Mouse (Mus musculus) midbrain, embryonic 16.5 days (tissue): ENCODE data around the gene Best2. TPM values are rescaled to one million over a fixed set of nuclear protein-coding genes. Genes with fewer than 3 reads are reported as not detected.
A peak's percentile ranks its signal among the peaks of the same experiment; 100 is the strongest.

Source experiments
- ATAC-seq: fragments of 200-750 bp; cut with Nextera tagmentation; 2 replicates; pipeline ENCODE4 v1.8.0; 2017; ENCODE audit warnings: moderate TSS enrichment
- H3K27ac ChIP-seq: fragments of 300-500 bp; sonication (generic); 2 replicates; pipeline ENCODE4 v1.5.1; 2014; ENCODE audit warnings: mild to moderate bottlenecking, low read length, mixed read lengths
- H3K27me3 ChIP-seq: fragments of 300-500 bp; sonication (generic); 2 replicates; pipeline ENCODE4 v1.6.1; 2014; ENCODE audit warnings: low read depth, low read length, mixed read lengths; ENCODE audit not compliant: control insufficient read depth, insufficient read depth
- H3K36me3 ChIP-seq: fragments of 300-500 bp; sonication (generic); 2 replicates; pipeline ENCODE4 v1.6.1; 2014; ENCODE audit warnings: mild to moderate bottlenecking, low read length, moderate library complexity, mixed read lengths; ENCODE audit not compliant: control insufficient read depth, insufficient read depth
- H3K4me1 ChIP-seq: fragments of 300-500 bp; sonication (generic); 2 replicates; pipeline ENCODE4 v1.6.1; 2014; ENCODE audit warnings: mild to moderate bottlenecking, low read length, mixed read lengths; ENCODE audit not compliant: control insufficient read depth, insufficient read depth
- H3K4me2 ChIP-seq: fragments of 300-500 bp; sonication (generic); 2 replicates; pipeline ENCODE4 v1.6.1; 2014; ENCODE audit warnings: mild to moderate bottlenecking, low read length, mixed read lengths
- H3K4me3 ChIP-seq: fragments of 300-500 bp; sonication (generic); 2 replicates; pipeline ENCODE4 v1.5.1; 2014; ENCODE audit warnings: low read depth, mild to moderate bottlenecking, low read length, moderate library complexity, mixed read lengths
- H3K9ac ChIP-seq: fragments of 300-500 bp; sonication (generic); 2 replicates; pipeline ENCODE4 v1.6.1; 2014; ENCODE audit warnings: low read depth, low read length, mixed read lengths
- H3K9me3 ChIP-seq: fragments of 300-500 bp; sonication (generic); replicated peaks from 2 replicates; pipeline ENCODE4 v1.6.1; 2014; ENCODE audit warnings: mild to moderate bottlenecking, low read length, mixed read lengths; ENCODE audit not compliant: control insufficient read depth, poor library complexity, severe bottlenecking
- WGBS: fragments of 180-500 bp; shearing (Covaris S2); extraction: QIAGEN DNeasy Blood & Tissue Kit; methylation state at CpG from one replicate; pipeline ENCODE4 v1.1.7; 2014; 5-methylcytosine and 5-hydroxymethylcytosine counted together
- polyA plus RNA-seq: library from polyadenylated mRNA; unstranded; fragments of >200 nt; fragmentation: Nextera tagmentation; extraction: Ambion mirVana; gene quantifications from 2 replicates; pipeline ENCODE4 v1.2.1, GENCODE M21; 2015

The Best2 gene
- polyA plus RNA-seq, 1 experiment from 2014 or later: not detected

DNA sequence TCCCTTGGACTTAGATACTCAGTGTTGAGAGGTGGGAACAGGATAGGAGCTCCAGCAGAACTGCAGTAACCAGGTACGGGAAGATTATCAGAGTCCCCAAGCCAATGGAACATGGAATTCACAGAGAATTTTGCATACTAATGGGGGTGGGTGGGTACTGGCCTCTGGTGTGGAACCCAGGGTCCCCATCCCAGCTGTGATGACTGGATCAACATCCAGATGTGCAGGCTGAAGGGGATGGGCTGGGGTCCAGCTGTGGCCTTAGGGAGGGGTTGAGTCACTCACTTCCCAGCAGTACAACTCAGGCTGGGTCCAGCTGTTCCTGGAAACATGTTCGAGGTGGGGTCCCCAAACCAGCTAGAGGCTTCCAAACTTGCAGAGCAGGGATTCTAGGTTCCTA is 26.4 kb downstream of the Best2 start:
- WGBS: 70% methylated on average over 2 of the region's 2 CpGs
- no peak overlapping the region for H3K4me2 ChIP-seq
- no peak overlapping the region for H3K27ac ChIP-seq
- H3K9me3 ChIP-seq: no peaks in the 10 kb centered on the region
- H3K4me1 ChIP-seq: peaks cover 29% of the 10 kb centered on the region
- no peak for ATAC-seq
- peaks cover 4% of the 10 kb centered on the region; the same call in 1 of the 2 replicates for H3K27me3 ChIP-seq
- no peaks in the 10 kb centered on the region for H3K36me3 ChIP-seq
- H3K9ac ChIP-seq: no peak overlapping the region
- H3K4me3 ChIP-seq: no peak overlapping the region

DNA sequence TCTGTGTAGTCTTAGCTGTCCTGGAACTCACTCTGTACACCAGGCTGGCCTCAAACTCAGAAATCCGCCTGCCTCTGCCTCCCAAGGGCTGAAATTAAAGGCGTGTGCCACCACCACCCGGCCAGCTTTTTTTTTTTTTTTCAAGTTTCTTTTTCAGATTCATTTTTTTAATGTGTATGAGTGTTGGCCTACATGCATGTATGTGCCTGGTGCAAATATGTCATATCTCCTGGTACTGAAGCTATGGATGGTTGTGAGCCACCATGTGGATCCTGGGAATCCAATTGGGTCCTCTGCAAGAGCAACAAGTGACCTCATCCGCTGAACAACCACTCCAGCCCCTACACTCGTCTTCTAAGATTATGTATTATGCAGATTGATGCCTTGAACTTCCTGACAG is 26.9 kb downstream of the Best2 start:
- H3K27ac ChIP-seq: no peak overlapping the region
- H3K4me1 ChIP-seq: peaks cover 29% of the 10 kb centered on the region
- no peak overlapping the region for H3K4me3 ChIP-seq
- ATAC-seq: no peak
- whole genome bisulfite sequencing: 86% methylated on average over 5 of the region's 5 CpGs
- H3K4me2 ChIP-seq: no peak overlapping the region
- H3K9ac ChIP-seq: no peak overlapping the region
- peaks cover 4% of the 10 kb centered on the region; the same call in 1 of the 2 replicates for H3K27me3 ChIP-seq
- no peaks in the 10 kb centered on the region for H3K36me3 ChIP-seq
- H3K9me3 ChIP-seq: no peaks in the 10 kb centered on the region

DNA sequence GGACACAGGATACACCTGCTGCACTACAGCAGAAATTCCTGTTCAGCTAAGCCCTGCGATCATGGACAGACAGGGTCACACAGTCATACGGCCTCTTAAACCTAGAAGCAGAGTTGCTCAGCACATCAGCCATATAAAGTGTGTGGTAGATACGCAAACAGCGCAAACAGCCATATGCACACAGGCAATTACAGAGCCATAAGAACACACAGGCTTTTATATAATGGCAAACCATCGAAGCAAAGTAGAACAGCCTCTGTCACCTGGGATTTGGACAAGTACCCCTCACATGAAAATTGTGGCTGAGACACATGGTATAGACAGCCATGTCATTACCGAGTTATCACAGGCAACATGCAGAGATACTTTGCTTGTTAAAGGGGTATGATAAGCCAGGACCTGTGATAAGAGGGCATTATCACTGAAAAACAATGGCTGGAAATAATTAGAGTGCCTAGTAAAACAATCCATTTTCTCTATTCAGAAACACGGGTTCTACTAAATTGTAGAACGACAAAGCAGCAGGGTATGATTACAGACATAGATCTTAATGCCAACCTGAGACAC is 27.9 kb downstream of the Best2 start:
- 37% methylated on average over 8 of the region's 8 CpGs for WGBS
- Histone ChIP-seq H3K4me2 (peak overlapping the region; percentile 100), H3K27me3 (peaks cover 4% of the 10 kb centered on the region; the same call in 1 of the 2 replicates), H3K4me1 (peaks cover 29% of the 10 kb centered on the region), H3K27ac (peak overlapping the region; percentile 81), H3K9me3 (no peaks in the 10 kb centered on the region), H3K9ac (peak overlapping the region; percentile 76; the same call in 1 of the 2 replicates), H3K4me3 (peak overlapping the region; percentile 56), H3K36me3 (no peaks in the 10 kb centered on the region)
- ATAC-seq: no peak; the same call in 1 of the 2 replicates

DNA sequence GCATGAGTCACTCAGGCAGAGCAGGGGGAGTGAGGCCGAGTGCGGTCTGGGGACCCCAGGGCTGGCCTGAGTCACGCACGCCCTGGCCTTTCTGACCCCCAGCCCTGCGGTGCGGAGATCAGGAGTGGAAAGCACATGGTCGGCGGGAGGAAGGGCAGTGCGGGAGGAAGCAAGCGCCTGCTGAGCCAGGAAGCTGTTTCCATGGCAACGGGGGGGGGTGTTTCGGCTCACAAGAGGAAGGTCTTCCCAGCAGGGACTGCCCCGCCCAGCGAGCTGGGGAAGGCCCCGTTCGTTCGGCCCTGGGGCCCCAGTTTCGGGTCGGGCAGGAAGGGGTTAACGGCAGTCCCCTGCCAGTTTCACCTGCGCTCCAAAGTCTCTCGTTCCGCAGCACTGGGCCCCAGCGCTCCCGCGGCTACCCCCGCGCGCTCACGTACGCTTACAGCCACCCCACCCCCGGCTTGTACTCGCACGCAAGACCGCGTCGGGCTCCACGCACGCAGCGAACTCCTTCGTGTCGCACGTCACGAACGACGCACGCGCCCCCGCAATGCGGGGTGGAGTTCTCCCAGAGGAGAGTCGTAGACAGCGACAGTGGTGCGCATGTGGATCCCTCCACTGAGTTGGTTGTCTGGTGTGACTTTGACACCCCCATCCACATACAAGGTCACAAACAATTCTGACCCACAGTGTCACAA is 28.5 kb downstream of the Best2 start:
- WGBS: under 1% methylated on average over 53 of the region's 53 CpGs
- H3K27me3 ChIP-seq: peaks cover 4% of the 10 kb centered on the region; the same call in 1 of the 2 replicates
- peak overlapping the region; percentile 100 for H3K4me2 ChIP-seq
- H3K9me3 ChIP-seq: no peaks in the 10 kb centered on the region
- peaks cover 28% of the 10 kb centered on the region for H3K4me1 ChIP-seq
- H3K4me3 ChIP-seq: peak overlapping the region; percentile 56
- peak; percentile 55 for ATAC-seq
- peak overlapping the region; percentile 81 for H3K27ac ChIP-seq
- H3K9ac ChIP-seq: peak overlapping the region; percentile 76
- no peaks in the 10 kb centered on the region for H3K36me3 ChIP-seq

DNA sequence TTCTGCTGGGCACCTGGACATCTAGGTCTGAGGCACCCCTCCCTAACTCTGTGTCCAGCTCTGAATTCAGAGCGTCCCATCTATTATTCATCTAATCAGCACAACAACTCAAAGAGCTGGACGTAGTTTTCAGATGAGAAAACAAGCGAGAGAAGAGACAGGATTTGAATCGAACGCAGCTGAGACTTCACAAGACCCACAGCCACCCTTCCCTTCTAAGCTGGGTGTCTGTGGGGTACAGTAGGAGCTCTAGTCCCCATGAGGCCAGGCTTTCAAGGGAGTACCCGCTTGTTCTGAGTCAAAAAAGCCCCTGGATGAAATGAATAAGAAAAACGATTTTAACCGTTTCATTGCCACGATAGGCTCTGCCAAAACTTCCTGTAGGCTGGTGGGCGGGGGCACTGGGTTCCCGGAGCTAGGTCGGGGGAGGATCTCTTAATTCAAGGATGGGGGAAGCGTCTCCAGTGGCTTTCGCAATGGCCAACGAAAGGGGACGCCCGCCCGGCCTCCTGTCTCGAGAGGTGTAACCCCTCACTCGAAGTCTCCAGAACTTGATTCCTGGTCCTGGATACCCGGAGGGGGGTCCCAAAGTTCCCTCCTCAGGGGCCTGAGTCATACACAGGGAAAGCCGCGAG is 29.2 kb downstream of the Best2 start:
- peak overlapping the region; percentile 81 for H3K27ac ChIP-seq
- WGBS: under 1% methylated on average over 23 of the region's 23 CpGs

DNA sequence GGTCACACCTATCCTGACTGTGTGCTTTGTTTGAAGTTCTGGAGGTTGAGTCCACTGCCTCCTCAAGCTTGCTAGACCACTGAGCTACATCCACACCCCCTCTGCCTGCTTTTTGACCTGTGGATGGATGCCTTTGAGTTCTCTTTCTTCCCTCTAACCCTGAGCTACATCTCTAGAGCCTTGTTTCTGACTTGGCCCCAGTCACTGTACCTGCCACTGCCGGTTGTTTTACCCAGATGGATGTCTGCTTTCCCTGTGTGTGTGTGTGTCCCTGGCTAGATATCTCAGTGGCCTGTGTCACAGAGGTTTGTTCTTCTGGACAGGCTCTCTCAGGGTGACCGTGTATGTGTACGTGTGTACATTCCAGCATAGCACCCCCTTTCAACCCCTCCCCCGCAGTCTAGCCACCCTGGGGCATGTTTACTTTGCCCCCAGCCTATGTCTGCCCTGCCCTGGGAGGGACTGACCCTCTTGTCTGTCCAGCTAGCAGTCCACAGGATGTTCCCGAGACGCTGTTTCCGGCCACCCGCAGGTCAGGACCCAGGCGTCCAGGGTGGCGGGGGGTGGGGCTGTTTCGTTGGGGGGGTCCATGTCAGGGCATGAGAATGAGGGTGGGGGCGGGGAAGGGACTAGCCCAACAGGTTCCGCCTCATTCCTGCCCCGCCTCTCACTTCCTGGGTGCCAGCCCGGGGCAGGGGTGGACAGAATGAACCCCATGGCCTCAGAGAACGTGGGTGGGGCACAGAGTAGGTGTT is 29.9 kb downstream of the Best2 start:
- ATAC-seq: no peak
- Histone ChIP-seq H3K9ac (peak overlapping the region; percentile 76), H3K4me2 (peak overlapping the region; percentile 100), H3K4me3 (peak overlapping the region; percentile 56; the same call in 1 of the 2 replicates), H3K27ac (peak overlapping the region; percentile 81), H3K36me3 (no peaks in the 10 kb centered on the region), H3K4me1 (peaks cover 38% of the 10 kb centered on the region), H3K9me3 (no peaks in the 10 kb centered on the region), H3K27me3 (peaks cover 4% of the 10 kb centered on the region; the same call in 1 of the 2 replicates)
- WGBS: 15% methylated on average over 16 of the region's 16 CpGs

More for the DNA sequence above, 29.2 kb downstream of the Best2 start:
- Histone ChIP-seq H3K36me3 (no peaks in the 10 kb centered on the region), H3K4me3 (peak overlapping the region; percentile 56), H3K9ac (peak overlapping the region; percentile 76), H3K4me2 (peak overlapping the region; percentile 100), H3K4me1 (peaks cover 34% of the 10 kb centered on the region), H3K27me3 (peaks cover 4% of the 10 kb centered on the region; the same call in 1 of the 2 replicates), H3K9me3 (no peaks in the 10 kb centered on the region)
- ATAC-seq: no peak

DNA sequence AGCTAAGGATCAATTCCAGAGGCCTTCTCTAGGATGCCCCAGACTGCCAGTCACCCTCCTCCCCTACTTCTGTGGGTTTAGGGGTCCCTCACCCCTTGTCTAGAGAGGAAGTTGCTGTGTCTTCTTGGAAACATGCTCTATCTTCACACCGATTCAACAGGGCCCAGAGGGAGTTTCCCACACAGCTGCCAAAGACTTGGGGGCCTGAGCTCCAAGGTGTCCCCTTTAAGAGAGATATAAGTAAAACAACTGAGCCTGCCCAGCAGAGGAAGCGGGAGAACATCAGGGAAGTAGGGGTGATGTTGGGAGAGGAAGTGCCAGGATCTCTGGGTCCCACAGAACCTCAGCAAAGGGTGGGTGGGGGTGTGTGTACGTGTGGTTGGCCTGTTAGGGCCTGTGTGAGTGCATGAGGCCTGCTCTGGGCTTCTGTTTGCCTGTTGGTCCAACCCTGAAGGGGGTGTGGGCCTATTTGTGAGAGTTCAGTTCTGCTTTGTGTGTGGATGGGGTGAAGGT is 31.8 kb downstream of the Best2 start:
- ATAC-seq: no peak
- no peaks in the 10 kb centered on the region for H3K9me3 ChIP-seq
- H3K9ac ChIP-seq: no peak overlapping the region
- H3K4me3 ChIP-seq: no peak overlapping the region
- H3K36me3 ChIP-seq: no peaks in the 10 kb centered on the region
- peaks cover 5% of the 10 kb centered on the region; the same call in 1 of the 2 replicates for H3K27me3 ChIP-seq
- peaks cover 50% of the 10 kb centered on the region for H3K4me1 ChIP-seq
- 70% methylated on average over 3 of the region's 3 CpGs for WGBS
- H3K27ac ChIP-seq: no peak overlapping the region
- H3K4me2 ChIP-seq: no peak overlapping the region

DNA sequence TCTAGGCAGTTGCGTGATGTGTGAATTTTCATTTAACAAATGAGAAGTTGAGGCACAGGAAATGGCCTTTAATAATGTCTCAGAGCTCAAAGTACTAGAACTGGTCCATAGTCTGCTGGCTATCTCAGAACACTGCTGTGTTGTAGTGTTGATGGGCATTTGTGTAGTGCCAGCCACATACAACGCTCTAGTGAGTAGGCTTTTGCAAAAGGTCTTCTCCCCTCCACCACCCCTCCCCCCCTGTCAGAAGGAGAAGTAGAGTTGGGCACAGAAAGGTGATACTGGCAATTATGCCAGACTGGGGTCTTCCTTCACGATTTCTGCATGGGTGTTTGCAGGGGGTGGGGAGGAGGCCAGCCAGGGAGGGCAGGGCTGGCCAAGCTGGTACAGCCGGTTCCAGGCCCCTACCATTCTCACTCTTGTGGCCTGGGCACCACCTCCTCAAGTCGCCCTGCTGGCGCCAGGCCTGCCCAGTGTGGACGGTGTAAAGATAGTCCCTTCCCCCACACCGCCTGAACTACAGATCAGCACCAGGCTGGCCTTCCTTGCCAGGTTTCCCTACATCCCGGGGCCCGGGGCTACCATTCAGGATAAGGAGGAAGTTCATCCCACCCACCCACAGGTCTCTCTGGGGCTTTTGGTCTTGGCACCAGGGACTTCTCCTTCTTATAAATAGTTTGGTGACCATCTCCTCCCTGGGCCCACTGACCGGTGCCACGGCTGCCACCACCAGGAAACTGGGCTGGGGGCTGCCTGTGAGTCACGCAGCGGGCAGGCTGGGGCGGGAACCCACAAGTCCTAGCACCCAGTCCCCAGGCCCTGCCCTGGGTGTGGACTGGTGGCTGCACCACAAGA is 32.5 kb downstream of the Best2 start:
- H3K4me3 ChIP-seq: no peak overlapping the region
- ATAC-seq: no peak
- no peaks in the 10 kb centered on the region for H3K9me3 ChIP-seq
- H3K36me3 ChIP-seq: no peaks in the 10 kb centered on the region
- 0 out of 2 replicates have a peak, but pooled peaks cover 3% of the 10 kb centered on the region for H3K27me3 ChIP-seq
- H3K27ac ChIP-seq: no peak overlapping the region
- H3K4me2 ChIP-seq: no peak overlapping the region
- 84% methylated on average over 13 of the region's 15 CpGs for WGBS
- peaks cover 56% of the 10 kb centered on the region for H3K4me1 ChIP-seq
- H3K9ac ChIP-seq: no peak overlapping the region
